Mouse (Mus musculus) heart, adult 2 months (tissue): ENCODE measurements at regions not wholly inside any gene's neighbourhood (a gene's known extent, or its start where the extent isn't known, plus 50 kb on each side); places are given as distances from the start of the nearest gene placed in this dataset.

Experiments
- CTCF ChIP-seq: fragments of 200-600 bp; IDR thresholded peaks from 2 replicates; pipeline ENCODE4 v1.8.1; 2022; ENCODE audit warnings: antibody characterized with exemption, mild to moderate bottlenecking, moderate library complexity
- EP300 ChIP-seq: fragments of 200-500 bp; IDR thresholded peaks from 2 replicates; pipeline ENCODE4 v1.6.1; 2011; ENCODE audit warnings: low read depth, low read length, control low read depth; ENCODE audit not compliant: insufficient read depth

DNA sequence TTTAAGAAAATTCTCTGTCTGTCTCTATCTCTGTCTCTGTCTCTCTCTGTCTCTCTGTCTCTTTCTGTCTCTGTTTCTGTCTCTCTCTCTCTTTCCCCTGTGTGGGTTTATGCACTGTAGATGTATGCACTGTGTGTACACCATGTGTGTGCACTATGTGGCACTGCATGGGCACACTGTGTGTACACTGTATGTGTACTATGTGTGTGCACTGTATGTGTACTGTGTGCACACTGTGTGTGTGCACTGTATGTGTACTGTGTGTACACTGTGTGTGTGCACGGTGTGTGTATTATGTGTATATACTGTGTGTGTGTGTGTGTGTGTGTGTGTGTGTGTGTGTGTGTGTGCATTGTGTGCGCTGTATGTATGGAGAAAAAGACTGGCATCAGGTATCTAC, 281.5 kb upstream of the Dynlrb2 start:
- TF ChIP-seq EP300, result no peak
- no peak for TF ChIP-seq CTCF
